Mouse (Mus musculus) G1E (cell line): Measurements from ENCODE around the gene Slc29a4.

Source experiments
- CTCF ChIP-seq: IDR thresholded peaks from 2 replicates; pipeline ENCODE4 v1.5.1; 2012; ENCODE audit warnings: low read depth, low read length, inconsistent platforms, mixed read lengths
- GATA1 ChIP-seq: IDR thresholded peaks from 2 replicates; pipeline ENCODE4 v1.6.1; 2012; ENCODE audit warnings: borderline replicate concordance, low read length, inconsistent platforms, mixed read lengths
- TAL1 ChIP-seq: conservative IDR thresholded peaks from 2 replicates; pipeline ENCODE4 v1.6.1; 2012; ENCODE audit warnings: low read depth, low read length, inconsistent platforms, mixed read lengths

- no peak for TF ChIP-seq CTCF
- TF ChIP-seq TAL1 = no peak
- no peak for TF ChIP-seq GATA1
These were observed 72.0 kb downstream of the Slc29a4 start for GRCm38 (mm10) chr5:142764306-142764705.
